Mouse (Mus musculus): ENCODE data around the gene Gm5134.
"Not testable (repeated sequence)": the region's sequence is repeated elsewhere in the genome, so short reads cannot be mapped to it uniquely, and the experiment has no call there.

The Gm5134 gene

DNA sequence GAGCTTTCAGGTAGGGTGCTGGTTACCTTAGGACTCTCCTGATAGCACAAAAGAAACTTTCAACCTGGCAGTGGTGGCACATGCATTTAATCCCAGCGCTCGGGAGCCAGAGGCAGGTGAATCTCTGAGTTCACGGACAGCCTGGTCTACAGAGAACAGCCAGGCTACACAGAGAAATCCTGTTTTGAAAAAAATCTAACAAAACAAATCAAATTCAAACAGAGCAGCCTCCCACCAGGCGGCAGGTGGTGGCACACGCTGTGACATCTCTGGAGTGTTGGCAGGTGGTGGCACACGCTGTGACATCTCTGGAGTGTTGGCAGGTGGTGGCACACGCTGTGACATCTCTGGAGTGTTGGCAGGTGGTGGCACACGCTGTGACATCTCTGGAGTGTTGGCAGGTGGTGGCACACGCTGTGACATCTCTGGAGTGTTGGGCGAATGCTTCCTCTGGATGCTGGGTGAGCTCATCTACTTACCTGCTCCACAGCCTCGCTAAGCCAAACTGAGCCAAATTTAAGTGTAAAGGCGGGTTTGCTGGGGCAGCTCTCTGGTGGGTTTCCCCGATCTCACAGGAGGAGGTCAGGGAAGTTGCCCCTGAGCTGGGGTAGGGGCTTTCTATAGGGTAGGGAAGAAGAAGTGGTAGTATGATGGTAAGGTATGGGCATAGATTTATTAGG, 40.4 kb downstream of the Gm5134 start:
- not testable (repeated sequence) for DNase-seq (ENCODE audit: low read depth in 1 of 2, low spot score in 2 of 2)

GRCm38 (mm10) chr10:75995463-75995862, 41.1 kb downstream of the Gm5134 start:
- no peak for DNase-seq (ENCODE audit: low read depth in 1 of 2, low spot score in 2 of 2)

DNA sequence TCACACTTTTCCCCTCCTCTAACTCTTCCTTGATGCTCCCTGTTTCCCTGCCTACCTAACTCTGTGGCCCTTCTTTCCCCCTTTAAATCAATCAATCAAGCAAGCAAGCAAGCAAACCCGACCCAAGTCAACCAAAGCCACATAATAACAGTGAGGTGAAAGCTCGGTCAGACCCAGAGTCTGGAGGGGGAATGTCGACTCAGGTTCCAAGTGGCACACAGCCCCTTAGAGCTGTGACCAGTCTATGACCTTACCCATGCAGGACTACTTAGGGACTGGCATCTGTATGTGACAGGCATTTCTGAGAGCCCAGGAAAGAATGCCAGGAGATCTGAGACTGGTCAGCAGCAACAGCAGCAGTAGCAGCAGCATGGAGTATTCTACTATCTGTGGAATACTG, 42.0 kb downstream of the Gm5134 start:
- no peak for DNase-seq (ENCODE audit: low read depth in 1 of 2, low spot score in 2 of 2)

DNA sequence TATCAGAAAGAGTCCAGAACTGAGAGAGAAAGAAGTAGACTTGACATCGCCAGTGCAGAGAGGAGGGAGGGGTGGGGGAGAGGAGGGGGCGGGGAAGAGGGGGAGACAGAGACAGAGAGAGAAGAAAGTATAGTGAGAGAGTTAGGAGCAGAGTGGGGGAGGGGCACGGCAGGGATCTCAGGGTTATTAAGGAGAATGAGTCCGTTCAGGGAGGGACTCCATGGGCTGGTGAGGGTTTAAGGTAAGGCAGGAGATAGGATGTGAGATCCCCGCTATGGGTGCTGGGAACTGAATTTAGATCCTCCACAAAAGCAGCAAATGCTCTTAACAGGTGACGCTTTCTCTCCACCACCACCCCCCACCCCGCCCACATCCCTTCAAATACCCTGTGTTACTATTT, 46.8 kb downstream of the Gm5134 start:
- no peak for DNase-seq (ENCODE audit: low read depth in 1 of 2, low spot score in 2 of 2)

- no peak for DNase-seq (ENCODE audit: low read depth in 1 of 2, low spot score in 2 of 2)
Observed at GRCm38 (mm10) chr10:76002101-76002521, 47.8 kb downstream of the Gm5134 start.

DNA sequence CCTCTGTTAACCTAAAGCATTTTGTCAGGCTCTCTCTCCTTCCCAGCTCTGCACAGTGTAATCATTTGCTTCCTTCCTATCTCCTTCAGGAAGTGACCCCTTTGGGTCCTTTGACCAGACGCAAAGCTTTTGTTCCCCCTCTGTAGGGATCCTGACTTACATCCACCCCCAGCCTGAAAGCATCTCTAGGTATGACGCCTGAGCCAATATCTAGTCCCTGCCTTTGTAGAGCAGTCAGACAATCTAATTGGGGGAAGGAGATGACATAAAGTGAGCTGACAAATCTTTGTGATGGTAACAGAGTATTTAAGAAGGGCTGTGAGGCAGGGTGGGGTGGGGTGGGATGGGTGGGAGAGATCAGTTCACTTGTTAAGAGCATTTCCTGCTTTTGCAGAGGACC, 48.3 kb downstream of the Gm5134 start:
- no peak for DNase-seq (ENCODE audit: low read depth in 1 of 2, low spot score in 2 of 2)

- no peak for DNase-seq (ENCODE audit: low read depth in 1 of 2, low spot score in 2 of 2)
Observed at GRCm38 (mm10) chr10:76003221-76003620, 48.9 kb downstream of the Gm5134 start.

GRCm38 (mm10) chr10:76006385-76006784, 52.1 kb downstream of the Gm5134 start:
- DNase-seq (ENCODE audit: low read depth in 1 of 2, low spot score in 2 of 2), result no peak

DNA sequence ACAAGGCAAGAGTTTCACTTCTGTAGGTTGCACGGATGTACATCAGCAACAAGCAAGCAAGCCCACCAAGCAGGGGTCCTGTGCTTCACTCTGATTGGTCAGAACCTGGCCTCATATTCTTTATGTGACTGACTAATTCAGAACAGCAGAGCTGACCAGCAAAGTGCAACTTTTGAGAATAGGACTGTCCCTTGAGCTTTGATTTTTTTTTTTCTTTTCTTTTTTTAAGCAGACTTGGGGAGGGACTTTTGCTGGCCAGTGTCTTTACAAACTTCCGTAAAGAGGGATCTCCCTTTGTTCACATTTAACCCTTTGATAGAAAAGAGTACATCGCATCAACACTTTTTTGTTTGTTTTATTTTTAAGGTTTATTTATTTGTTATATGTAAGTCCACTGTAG, 55.5 kb downstream of the Gm5134 start:
- no peak for DNase-seq (ENCODE audit: low read depth in 1 of 2, low spot score in 2 of 2)

DNA sequence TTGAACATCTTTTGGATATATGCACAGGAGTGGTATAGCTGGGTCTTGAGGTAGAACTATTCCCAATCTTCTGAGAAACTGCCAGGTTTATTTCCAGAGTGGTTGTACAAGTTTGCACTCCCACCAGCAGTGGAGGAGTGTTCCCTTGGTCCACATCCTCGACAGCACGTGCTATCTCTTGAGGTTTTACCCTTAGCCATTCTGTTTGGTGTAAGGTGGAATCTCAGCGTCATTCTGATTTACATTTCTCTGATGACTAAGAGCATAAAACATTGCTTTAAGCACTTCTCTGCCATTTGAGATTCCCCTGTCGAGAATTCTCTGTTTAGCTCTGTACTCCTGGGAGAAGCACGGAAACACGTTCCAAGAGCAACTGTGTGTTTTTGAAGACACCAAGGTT, 58.6 kb downstream of the Gm5134 start:
- DNase-seq (ENCODE audit: low read depth in 1 of 2, low spot score in 2 of 2), result no peak

- DNase-seq (ENCODE audit: low read depth in 1 of 2, low spot score in 2 of 2), result no peak
Observed at GRCm38 (mm10) chr10:76016886-76017285, 62.6 kb downstream of the Gm5134 start.

DNA sequence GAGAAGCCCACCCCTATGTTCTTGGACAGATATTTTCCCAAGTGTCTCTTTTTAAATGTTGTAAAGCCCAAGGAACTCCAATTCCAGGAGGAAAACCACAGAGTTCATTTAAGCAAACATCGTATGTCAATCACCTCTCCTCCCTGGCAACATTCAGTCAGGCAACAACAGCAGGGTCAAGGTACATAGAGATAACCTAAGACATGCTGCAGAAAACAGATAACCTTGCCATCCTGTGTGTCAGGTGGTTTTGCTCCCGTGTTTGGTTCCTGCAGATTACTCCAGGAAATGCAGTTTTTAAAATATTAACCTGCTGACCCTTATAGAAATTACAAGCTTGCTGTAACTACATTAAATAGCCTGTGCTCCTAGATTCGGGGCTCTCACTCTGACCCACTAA, 67.4 kb downstream of the Gm5134 start:
- DNase-seq (ENCODE audit: low read depth in 1 of 2, low spot score in 2 of 2), result no peak

GRCm38 (mm10) chr10:76023921-76024320, 69.6 kb downstream of the Gm5134 start:
- no peak for DNase-seq (ENCODE audit: low read depth in 1 of 2, low spot score in 2 of 2)

DNA sequence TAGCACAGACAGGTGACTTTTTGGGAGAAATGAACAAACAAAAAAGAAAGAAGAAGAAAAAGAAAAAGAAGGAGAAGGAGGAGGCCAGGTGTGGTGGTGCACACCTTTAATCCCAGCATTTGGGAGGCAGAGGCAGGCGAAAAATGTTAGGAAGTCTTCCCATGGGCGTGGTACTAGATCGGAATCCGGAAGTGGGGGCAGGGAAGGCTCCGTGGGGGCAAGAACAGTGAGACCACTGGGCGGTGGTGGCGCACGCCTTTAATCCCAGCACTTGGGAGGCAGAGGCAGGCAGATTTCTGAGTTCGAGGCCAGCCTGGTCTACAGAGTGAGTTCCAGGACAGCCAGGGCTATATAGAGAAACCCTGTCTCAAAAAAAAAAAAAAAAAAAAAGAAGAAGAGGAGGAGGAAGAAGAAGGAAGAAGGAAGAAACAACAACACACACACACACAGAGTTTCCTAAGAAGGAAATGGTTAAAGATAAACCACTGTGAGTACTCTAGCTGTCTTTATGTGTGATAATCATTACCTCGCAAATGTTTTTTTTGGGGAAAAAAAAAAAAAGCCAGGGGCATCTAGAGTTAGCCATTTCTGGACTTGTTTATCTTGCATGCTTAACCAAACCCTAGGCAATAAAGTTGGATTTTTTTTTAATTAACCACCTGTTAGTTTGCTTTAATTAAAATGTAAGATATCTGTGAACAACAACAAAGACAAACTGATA, 71.3 kb downstream of the Gm5134 start:
- no peak for DNase-seq (ENCODE audit: low read depth in 1 of 2, low spot score in 2 of 2)

DNA sequence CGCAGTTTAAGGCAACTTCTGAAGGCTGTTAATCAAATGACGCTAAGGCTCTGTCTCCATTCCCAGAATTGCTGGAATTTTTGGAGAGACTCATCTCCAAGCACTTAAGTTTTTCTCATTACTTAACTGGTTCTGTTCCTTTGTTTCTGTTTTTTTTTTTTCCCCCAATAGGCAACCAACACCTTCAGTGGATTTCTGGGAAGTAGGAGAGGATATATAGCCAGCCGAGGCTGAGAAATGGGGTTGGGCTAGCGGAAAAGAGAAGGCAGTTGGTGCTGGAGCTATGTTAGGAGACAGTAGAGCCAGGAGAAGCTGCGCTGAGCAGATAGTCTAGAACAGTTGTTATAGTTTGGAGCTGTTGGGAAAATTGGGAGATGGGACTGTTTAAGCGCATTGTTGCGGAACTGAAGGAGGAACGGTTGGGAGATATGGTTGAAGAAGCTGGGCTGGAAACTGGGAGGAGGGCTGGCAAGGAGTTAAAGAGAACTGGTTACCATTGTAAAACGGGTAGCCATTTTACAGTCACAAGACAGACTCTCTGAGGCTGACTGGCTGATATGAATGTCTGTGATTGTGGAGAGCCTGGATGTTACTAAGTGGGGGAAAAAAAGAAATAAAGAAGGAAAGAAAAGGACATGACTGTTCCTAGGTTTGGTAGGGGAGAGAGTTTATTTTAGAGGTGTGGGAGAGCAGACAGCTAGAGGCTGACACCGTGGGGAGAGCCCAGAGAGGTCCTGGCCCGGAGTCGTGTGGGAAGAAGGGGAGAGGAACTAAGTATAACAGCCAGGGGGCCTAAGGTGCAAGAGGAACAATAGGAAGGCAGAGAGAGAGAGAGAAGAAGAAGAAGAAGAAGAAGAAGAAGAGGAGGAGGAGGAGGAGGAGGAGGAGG, 73.1 kb downstream of the Gm5134 start:
- DNase-seq (ENCODE audit: low read depth in 1 of 2, low spot score in 2 of 2), result no peak

GRCm38 (mm10) chr10:76028016-76028366, 73.7 kb downstream of the Gm5134 start:
- DNase-seq (ENCODE audit: low read depth in 1 of 2, low spot score in 2 of 2), result no peak

DNA sequence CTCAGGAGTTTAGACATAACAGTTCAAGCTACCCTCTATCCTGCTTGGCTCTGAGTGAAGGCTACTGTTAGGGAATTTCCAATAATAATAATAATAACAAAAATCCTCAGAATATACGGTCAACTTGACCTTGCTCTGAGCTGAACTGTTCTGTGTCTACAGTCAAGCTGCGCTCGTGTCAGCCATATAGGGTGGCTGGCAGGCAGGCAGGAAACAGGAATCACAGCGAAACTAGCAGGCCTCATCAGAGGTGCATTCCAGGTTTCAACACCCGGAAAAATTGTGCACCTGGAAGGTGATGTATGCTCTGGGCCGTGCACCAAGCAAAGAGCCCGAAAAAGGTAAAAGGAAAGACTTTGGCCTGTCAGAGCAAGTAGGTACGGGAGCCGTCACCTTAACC, 74.1 kb downstream of the Gm5134 start:
- DNase-seq (ENCODE audit: low read depth in 1 of 2, low spot score in 2 of 2), result no peak

- no peak for DNase-seq (ENCODE audit: low read depth in 1 of 2, low spot score in 2 of 2)
Observed at GRCm38 (mm10) chr10:76029276-76029675, 75.0 kb downstream of the Gm5134 start.

GRCm38 (mm10) chr10:76030496-76030895, 76.2 kb downstream of the Gm5134 start:
- DNase-seq (ENCODE audit: low read depth in 1 of 2, low spot score in 2 of 2), result no peak

GRCm38 (mm10) chr10:76031511-76032401, 77.4 kb downstream of the Gm5134 start:
- DNase-seq (ENCODE audit: low read depth in 1 of 2, low spot score in 2 of 2), result no peak

All from monocyte, adult 2 months (primary cell).